Mouse (Mus musculus) embryonic facial prominence, embryonic 10.5 days (tissue): ENCODE measurements around the gene Slc27a3. TPM values are rescaled to one million over a fixed set of nuclear protein-coding genes. Genes with fewer than 3 reads are reported as not detected.
A peak's percentile ranks its signal among the peaks of the same experiment; 100 is the strongest.

Experiments
- DNase-seq: peaks from one replicate; pipeline ENCODE4 v3.0.0-alpha.2; 2017; ENCODE audit warnings: low spot score
- H3K27ac ChIP-seq: fragments of 300-500 bp; sonication (generic); replicated peaks from 2 replicates; pipeline ENCODE4 v1.5.1; 2016; ENCODE audit warnings: mild to moderate bottlenecking
- H3K27me3 ChIP-seq: fragments of 300-500 bp; sonication (generic); replicated peaks from 2 replicates; pipeline ENCODE4 v1.6.1; 2016; ENCODE audit warnings: low read depth, mild to moderate bottlenecking; ENCODE audit not compliant: poor library complexity, severe bottlenecking
- H3K36me3 ChIP-seq: fragments of 300-500 bp; sonication (generic); replicated peaks from 2 replicates; pipeline ENCODE4 v1.6.1; 2016; ENCODE audit warnings: mild to moderate bottlenecking, moderate library complexity
- H3K4me1 ChIP-seq: fragments of 300-500 bp; sonication (generic); 2 replicates; pipeline ENCODE4 v1.6.1; 2016
- H3K4me3 ChIP-seq: fragments of 300-500 bp; sonication (generic); 2 replicates; pipeline ENCODE4 v1.5.1; 2016; ENCODE audit warnings: mild to moderate bottlenecking, moderate library complexity
- H3K9me3 ChIP-seq: fragments of 300-500 bp; sonication (generic); 2 replicates; pipeline ENCODE4 v1.6.1; 2016; ENCODE audit warnings: mild to moderate bottlenecking
- WGBS: fragments of 180-500 bp; shearing (Covaris S2); methylation state at CpG from one replicate; pipeline ENCODE4 v1.1.7; 2016; 5-methylcytosine and 5-hydroxymethylcytosine counted together
- polyA plus RNA-seq: library from polyadenylated mRNA; unstranded; fragments of >200 nt; fragmentation: Nextera tagmentation; extraction: Ambion mirVana; gene quantifications from 2 replicates; pipeline ENCODE4 v1.2.1, GENCODE M21; 2016

Slc27a3 gene
- 29.4 and 33.9 TPM in 2 replicates for polyA plus RNA-seq

- peak; percentile 84 for DNase-seq
- Histone ChIP-seq H3K27ac (peak within 1 kb of the TSS; percentile 93), H3K27me3 (no peaks in the 10 kb centered on the region), H3K4me3 (peak within 1 kb of the TSS; percentile 73), H3K9me3 (no peaks in the 10 kb centered on the region), H3K36me3 (peaks cover 72% of the 10 kb centered on the region), H3K4me1 (peaks cover 68% of the 10 kb centered on the region)
- WGBS: 1% methylated on average over 55 of the region's 55 CpGs
These were observed at the start of gene Slc27a3 for GRCm38 (mm10) chr3:90389511-90390490. Gene Slc27a3 (minus strand): TSS chr3:90389938.

GRCm38 (mm10) chr3:90437131-90437530 is 47.4 kb upstream of the Slc27a3 start:
- WGBS: 79% methylated on average over 4 of the region's 4 CpGs
- DNase-seq: no peak
- H3K36me3 ChIP-seq: no peaks in the 10 kb centered on the region
- no peak overlapping the region for H3K27ac ChIP-seq
- H3K4me3 ChIP-seq: no peak overlapping the region
- peaks cover 12% of the 10 kb centered on the region for H3K4me1 ChIP-seq
- no peaks in the 10 kb centered on the region for H3K9me3 ChIP-seq
- H3K27me3 ChIP-seq: no peaks in the 10 kb centered on the region

- H3K27me3 ChIP-seq: no peaks in the 10 kb centered on the region
- WGBS: 59% methylated on average over 11 of the region's 11 CpGs
- H3K4me3 ChIP-seq: peak overlapping the region; percentile 90
- peaks cover 11% of the 10 kb centered on the region; the same call in 1 of the 2 replicates for H3K36me3 ChIP-seq
- H3K4me1 ChIP-seq: peaks cover 32% of the 10 kb centered on the region
- H3K27ac ChIP-seq: peak overlapping the region; percentile 97
- DNase-seq: no peak
- H3K9me3 ChIP-seq: no peaks in the 10 kb centered on the region
These were observed 44.5 kb upstream of the Slc27a3 start for GRCm38 (mm10) chr3:90434073-90434730.

DNA sequence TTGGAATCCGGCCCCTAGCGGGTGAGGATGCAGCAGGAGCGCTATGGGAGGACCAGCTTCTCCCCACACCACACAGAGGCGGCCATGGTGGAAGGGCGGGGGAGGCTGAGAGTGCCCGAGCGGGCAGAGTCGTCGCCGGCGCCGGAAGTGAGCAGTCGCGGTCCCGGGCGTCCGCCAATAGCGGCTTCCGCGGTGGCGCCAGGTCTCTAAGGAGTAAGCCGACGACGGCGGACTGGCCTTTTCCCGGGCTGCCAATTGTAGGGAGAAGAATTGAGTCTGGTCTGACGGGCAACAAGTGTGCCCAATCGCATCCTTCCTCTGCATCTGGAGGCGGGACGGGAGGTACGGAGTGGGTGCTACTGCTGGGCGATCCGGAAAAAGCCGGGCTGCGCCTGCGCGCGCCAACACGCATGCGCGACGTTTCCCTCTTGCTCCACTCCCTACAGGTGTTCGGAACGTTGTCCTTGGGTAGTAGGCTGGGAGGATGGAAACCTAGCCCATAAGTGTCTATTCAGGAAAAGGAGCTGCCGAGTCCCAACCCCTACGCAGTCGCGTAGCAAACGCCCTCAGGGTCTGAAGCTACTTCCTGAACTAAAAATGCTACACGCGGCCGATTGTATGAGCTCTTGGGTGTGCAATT is 43.8 kb upstream of the Slc27a3 start, which contains the start of gene Ints3:
Ints3 (minus strand) TSS at position 242 of the 640 bp plus-strand sequence.
- Histone ChIP-seq H3K36me3 (peaks cover 16% of the 10 kb centered on the region; the same call in 1 of the 2 replicates), H3K9me3 (no peaks in the 10 kb centered on the region)
- WGBS: 1% methylated on average over 52 of the region's 52 CpGs

GRCm38 (mm10) chr3:90432811-90433219 is 43.1 kb upstream of the Slc27a3 start:
- no peak for DNase-seq
- Histone ChIP-seq H3K36me3 (peaks cover 16% of the 10 kb centered on the region; the same call in 1 of the 2 replicates), H3K27me3 (no peaks in the 10 kb centered on the region), H3K27ac (peak overlapping the region; percentile 97), H3K9me3 (no peaks in the 10 kb centered on the region), H3K4me3 (peak overlapping the region; percentile 90), H3K4me1 (peaks cover 34% of the 10 kb centered on the region)
- 0% methylated on average over 12 of the region's 12 CpGs for WGBS

More for the DNA sequence above, 43.8 kb upstream of the Slc27a3 start, which contains the start of gene Ints3:
- H3K4me3 ChIP-seq: peak within 1 kb of the TSS; percentile 90
- DNase-seq: peak; percentile 98
- peaks cover 34% of the 10 kb centered on the region for H3K4me1 ChIP-seq
- peak within 1 kb of the TSS; percentile 97 for H3K27ac ChIP-seq
- no peaks in the 10 kb centered on the region for H3K27me3 ChIP-seq

DNA sequence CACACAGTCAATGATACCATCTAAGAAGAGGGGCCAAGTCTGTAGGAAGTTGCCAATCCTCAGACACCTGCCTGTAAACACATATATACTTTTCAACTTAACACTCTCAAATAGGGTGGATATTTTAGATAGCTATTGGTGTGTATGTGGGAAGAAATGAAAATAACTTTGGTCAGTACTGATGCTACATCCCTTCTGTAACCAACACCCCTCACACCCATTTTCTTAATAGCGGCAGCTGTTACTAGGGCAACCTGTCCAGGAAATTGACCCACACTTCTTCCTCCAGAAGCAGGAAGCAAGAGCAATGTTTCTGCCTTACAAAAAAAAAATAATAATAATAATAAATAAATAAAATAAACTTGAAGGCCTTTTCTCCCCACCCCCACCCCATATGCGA is 42.6 kb upstream of the Slc27a3 start:
- no peaks in the 10 kb centered on the region for H3K27me3 ChIP-seq
- H3K36me3 ChIP-seq: peaks cover 19% of the 10 kb centered on the region; the same call in 1 of the 2 replicates
- peak overlapping the region; percentile 97 for H3K27ac ChIP-seq
- H3K4me1 ChIP-seq: peaks cover 37% of the 10 kb centered on the region
- 20% methylated on average over 2 of the region's 2 CpGs for WGBS
- no peaks in the 10 kb centered on the region for H3K9me3 ChIP-seq
- no peak for DNase-seq
- H3K4me3 ChIP-seq: peak overlapping the region; percentile 90

- 93% methylated on average over 3 of the region's 3 CpGs for WGBS
- H3K9me3 ChIP-seq: no peaks in the 10 kb centered on the region
- H3K4me3 ChIP-seq: no peak overlapping the region
- peaks cover 43% of the 10 kb centered on the region for H3K4me1 ChIP-seq
- H3K27me3 ChIP-seq: no peaks in the 10 kb centered on the region
- H3K27ac ChIP-seq: no peak overlapping the region
- no peak for DNase-seq
- H3K36me3 ChIP-seq: peaks cover 37% of the 10 kb centered on the region
These were observed 39.8 kb upstream of the Slc27a3 start for GRCm38 (mm10) chr3:90429576-90429975.

DNA sequence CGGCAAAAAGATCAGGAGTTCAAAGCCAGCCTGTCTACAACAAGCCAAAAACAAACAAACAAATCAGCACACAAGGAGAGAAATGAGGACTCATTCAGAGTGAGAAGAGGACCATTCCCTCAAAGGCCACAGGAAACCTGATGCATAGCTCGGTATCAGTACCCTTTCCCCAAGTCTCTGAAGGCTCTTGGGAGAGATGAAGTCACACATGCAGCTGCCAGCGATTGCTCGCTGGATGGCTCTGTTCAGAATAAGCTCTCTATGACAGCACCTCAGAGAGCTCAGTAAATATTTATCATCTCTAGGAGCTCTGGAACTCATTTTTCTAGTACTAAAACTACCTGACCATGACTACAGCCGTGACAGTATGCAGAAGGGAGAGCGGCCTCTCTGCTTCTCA is 38.4 kb upstream of the Slc27a3 start:
- Histone ChIP-seq H3K27me3 (no peaks in the 10 kb centered on the region), H3K9me3 (no peaks in the 10 kb centered on the region), H3K27ac (no peak overlapping the region), H3K4me3 (no peak overlapping the region), H3K36me3 (peaks cover 50% of the 10 kb centered on the region), H3K4me1 (peaks cover 39% of the 10 kb centered on the region)
- WGBS: 89% methylated on average over 6 of the region's 6 CpGs
- no peak for DNase-seq

- H3K27ac ChIP-seq: no peak overlapping the region
- H3K36me3 ChIP-seq: peaks cover 56% of the 10 kb centered on the region
- H3K4me1 ChIP-seq: peaks cover 35% of the 10 kb centered on the region
- no peaks in the 10 kb centered on the region for H3K9me3 ChIP-seq
- 64% methylated on average over 1 of the region's 1 CpGs for WGBS
- no peaks in the 10 kb centered on the region for H3K27me3 ChIP-seq
- no peak for DNase-seq
- no peak overlapping the region for H3K4me3 ChIP-seq
These were observed 37.8 kb upstream of the Slc27a3 start for GRCm38 (mm10) chr3:90427574-90427973.

GRCm38 (mm10) chr3:90425499-90425898 is 35.8 kb upstream of the Slc27a3 start:
- no peaks in the 10 kb centered on the region for H3K9me3 ChIP-seq
- no peak for DNase-seq
- H3K36me3 ChIP-seq: peaks cover 75% of the 10 kb centered on the region
- 94% methylated on average over 2 of the region's 2 CpGs for WGBS
- no peaks in the 10 kb centered on the region for H3K27me3 ChIP-seq
- no peak overlapping the region for H3K27ac ChIP-seq
- no peak overlapping the region for H3K4me3 ChIP-seq
- peaks cover 16% of the 10 kb centered on the region for H3K4me1 ChIP-seq

- peaks cover 9% of the 10 kb centered on the region; the same call in 1 of the 2 replicates for H3K4me1 ChIP-seq
- no peak overlapping the region for H3K27ac ChIP-seq
- no peaks in the 10 kb centered on the region for H3K9me3 ChIP-seq
- no peak overlapping the region for H3K4me3 ChIP-seq
- H3K36me3 ChIP-seq: peaks cover 79% of the 10 kb centered on the region
- no peaks in the 10 kb centered on the region for H3K27me3 ChIP-seq
- DNase-seq: no peak
These were observed 33.8 kb upstream of the Slc27a3 start for GRCm38 (mm10) chr3:90423549-90423948.

GRCm38 (mm10) chr3:90420696-90421095 is 31.0 kb upstream of the Slc27a3 start:
- 90% methylated on average over 6 of the region's 6 CpGs for WGBS
- H3K9me3 ChIP-seq: no peaks in the 10 kb centered on the region
- DNase-seq: no peak
- H3K4me3 ChIP-seq: no peak overlapping the region
- no peak overlapping the region for H3K27ac ChIP-seq
- no peaks in the 10 kb centered on the region for H3K4me1 ChIP-seq
- peaks cover 93% of the 10 kb centered on the region for H3K36me3 ChIP-seq
- H3K27me3 ChIP-seq: no peaks in the 10 kb centered on the region
